Mouse (Mus musculus) brain, embryonic 18.5 days (tissue): Measurements from ENCODE around the gene Kansl1.

Experiments
- DNase-seq: peaks from one replicate; pipeline ENCODE4 v3.0.0-alpha.2; 2012; ENCODE audit warnings: low read depth, low spot score

The Kansl1 gene

DNA sequence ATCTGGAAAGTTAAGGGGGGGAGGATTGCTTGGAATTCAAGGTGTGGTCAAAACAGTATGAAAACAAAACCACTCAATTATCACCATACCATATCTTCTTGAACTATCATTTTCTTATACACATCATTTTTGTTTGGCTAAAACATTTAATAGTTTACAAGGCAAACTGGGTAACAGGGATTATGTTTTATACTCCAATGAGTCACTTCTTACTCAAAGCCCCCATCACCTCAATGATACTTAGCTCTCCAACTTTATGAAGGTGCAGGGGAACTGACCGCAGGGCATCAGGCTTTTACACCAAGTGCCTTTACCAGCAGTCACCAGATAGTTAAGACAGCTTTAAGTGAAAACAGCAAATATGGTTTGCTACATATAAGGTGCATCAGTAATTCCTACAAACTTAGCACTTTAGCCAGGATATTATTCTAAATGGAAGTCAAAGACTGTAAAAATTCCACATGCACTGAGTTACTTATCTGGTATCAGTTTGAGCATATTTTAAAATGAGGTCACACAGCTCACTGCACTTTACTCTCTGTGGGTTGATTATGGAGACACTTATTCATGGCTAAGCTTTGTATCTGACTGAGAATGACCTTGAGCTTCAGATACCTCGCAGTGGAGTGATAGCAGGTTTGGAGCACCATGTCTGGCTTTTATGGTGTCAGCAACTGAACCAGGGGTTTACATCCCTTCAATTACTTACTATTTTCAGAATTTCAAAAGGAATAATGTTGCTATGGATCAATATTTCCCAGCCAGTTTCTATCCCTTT lies 104.6 kb downstream of the Kansl1 start:
- no peak for DNase-seq

GRCm38 (mm10) chr11:104362704-104363103 lies 106.0 kb downstream of the Kansl1 start:
- DNase-seq: no peak

DNA sequence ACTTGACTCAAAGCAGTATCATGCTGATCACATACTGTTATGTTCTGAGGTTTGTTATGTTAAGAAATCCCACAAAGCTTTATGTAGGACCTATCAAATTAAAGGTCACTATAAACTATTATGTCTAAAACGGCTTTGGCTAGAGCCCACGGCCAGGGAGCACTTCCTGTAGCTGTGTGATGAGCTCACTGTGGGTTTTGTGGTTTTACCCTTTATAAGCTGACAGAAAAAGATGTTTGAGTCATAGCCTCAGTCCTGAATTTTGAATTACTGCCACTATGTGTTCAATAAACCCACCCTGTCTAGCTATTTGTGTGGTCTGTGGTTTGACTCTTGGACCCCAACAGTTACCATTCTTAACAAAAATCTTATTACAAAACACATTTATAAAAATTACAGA lies 106.9 kb downstream of the Kansl1 start:
- no peak for DNase-seq

GRCm38 (mm10) chr11:104346931-104347330 lies 121.7 kb downstream of the Kansl1 start:
- DNase-seq: no peak

DNA sequence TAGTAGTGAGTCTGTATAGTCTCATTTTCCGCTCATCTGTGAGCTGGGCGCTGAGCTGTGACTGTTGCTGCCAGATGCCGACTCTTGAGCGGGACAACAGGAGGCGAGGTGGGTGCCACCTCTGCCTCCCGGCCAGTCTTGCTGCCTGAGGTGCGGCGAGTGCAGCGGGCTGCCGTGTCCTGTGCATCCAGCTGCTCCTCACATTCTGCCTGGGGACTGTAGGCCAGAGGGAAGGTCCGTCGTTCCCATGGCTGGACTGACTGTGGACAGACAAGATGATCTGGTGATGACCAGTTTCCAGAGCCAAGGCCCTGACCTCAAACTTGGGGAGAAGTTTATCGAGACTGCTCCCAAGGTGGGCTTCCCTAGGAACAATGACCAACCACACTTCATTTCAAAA lies 133.7 kb downstream of the Kansl1 start:
- no peak for DNase-seq

DNA sequence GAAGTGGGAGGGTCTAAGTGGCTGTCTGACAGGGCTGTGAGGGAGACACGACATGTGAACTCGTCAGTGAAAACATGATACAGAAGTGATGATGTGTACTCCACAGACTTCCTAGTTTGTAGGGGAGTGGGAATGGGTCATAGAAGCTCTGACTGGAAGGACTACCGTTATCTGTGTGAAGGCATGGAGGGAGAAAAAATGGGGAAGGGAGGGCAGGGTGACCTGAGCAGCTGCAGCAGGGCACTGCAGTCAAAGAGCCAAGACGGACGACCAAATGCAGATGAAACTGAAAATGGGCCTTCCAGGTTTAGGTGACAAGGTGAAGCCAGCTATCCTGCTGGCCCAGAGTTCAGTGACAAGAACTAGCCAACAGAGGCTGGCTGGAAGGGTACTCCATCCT lies 134.5 kb downstream of the Kansl1 start:
- no peak for DNase-seq

DNA sequence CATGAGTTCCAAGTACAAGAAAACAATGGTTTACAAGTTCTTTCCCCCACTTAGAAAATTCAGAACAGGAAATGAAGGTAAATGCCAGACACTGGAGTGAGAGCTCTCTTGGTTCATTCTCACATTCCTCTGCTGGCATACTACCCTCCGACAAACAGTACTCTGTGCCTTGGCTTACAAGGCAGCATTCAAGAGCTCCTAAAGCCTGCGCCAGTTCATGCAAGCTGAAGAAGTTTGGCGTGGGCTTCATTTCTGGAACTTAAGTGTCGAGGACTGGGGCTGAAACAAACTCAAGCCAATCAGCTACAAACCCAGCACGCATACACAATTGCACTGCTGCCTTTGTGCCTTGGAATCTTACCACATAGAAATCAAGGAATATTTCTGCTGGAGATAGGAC lies 136.6 kb downstream of the Kansl1 start:
- DNase-seq: no peak

DNA sequence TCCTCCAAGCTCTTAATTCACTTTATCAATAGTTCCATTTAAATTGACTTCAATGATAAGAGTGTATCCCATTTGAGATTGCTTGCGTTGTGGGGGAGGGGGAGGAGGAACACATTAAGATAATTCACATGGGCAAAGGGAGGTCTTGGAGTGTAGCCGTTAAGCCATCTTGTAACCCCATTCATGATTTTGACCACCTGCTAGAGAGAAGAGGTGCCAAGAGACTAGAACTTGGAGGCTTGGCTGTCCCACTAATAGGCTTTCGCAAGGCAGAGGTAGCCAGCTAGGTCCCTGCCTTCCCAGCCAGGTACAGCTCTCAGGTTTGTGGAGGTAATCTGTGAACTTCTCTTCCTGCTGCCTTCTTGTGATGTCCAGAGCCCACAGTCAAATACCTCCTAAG lies 137.5 kb downstream of the Kansl1 start:
- no peak for DNase-seq

DNA sequence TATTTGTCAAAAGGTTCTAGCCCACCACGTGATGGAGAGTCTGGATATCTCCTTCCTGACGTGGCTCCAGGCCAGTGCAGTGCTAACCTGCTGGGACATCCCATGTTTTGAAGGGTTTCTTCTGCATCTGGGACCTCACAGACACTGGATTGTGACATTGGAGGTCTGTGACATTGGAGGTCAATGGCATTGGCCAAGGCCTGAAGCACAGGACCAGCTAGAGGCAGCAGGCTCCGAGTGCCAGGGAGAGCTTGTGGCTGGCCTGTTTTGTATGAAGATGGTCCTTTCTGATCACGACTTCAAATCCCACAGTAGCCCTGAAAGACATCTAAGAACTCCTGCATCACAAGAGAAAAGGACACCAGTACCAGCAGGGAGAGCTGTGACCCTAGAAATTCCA lies 138.5 kb downstream of the Kansl1 start:
- no peak for DNase-seq

DNA sequence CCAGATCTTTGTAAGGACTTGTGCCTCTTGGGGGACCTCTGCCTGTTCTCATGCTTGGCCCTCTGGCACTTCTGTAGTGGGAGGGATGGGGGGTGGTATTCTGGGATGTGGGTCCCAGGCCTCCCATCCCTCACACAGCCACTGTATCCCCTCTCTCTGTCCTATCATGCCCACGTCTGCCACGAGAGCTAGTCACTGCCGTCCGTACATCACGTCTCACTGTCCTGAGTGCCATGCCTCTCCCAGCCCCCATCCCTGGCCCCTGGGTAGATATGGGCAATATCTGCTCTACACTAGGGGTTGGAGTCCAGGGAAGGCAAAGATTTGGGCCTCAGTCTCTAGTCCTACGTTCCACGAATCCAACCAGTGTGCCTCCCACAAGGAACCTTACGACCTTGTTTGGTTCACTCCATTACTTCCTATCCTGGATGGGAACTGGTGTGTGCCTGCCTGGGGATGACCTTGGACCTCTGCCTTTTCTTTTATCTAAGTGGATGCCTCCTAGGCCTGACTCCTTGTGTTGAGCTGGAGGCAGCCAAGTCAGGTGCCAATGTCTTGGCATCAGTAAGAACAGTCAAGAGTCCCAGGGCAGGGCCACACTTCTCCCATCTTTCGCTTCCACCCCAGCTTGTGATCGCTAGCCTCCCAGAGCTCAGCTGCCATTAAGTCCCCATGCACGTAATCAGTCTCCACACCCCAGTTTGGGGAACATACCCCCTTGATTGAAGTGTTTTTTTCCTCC lies 139.3 kb downstream of the Kansl1 start:
- DNase-seq: no peak

GRCm38 (mm10) chr11:104327946-104328345 lies 140.7 kb downstream of the Kansl1 start:
- DNase-seq: no peak

GRCm38 (mm10) chr11:104327462-104327861 lies 141.2 kb downstream of the Kansl1 start:
- DNase-seq: no peak

DNA sequence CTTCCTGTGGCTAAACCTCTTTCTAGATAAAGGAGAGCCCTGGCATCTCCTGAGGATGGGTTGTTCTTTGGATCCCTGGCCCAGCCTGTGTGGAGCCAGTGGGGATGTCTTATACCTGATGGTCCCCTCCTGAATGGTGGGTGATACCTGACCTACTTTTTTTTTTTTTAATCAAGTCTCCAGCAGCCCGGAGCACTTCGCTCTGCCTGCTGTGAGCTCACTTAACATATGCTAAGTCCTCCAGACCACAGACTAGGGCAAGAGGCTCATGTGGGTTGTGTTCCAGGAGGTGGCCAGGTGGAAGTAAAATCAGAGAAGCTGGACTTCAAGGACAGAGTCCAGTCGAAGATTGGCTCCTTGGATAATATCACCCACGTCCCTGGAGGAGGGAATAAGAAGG lies 146.5 kb downstream of the Kansl1 start:
- DNase-seq: no peak

GRCm38 (mm10) chr11:104320511-104320910 lies 148.2 kb downstream of the Kansl1 start:
- DNase-seq: no peak

GRCm38 (mm10) chr11:104318940-104319781 lies 149.5 kb downstream of the Kansl1 start:
- DNase-seq: no peak

DNA sequence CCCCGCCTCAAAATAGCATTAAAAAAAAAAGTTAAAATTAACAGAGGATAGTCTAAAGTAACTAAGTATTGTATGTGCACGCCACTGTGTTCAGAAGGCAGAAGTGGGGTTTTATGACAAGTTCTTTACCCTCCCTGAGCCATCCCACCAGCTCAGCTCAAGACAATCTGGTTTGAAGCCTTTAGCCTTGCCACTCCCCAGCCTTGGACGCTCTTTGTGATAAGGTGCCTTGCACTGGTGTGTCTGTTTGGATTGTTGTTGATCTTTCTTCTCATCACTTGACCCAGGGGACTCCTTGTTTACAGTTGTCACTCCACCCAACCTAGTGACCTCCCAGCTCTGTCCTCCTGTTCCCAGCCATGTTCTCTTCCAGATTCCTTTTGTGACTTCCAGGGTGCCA lies 151.0 kb downstream of the Kansl1 start:
- no peak for DNase-seq

DNA sequence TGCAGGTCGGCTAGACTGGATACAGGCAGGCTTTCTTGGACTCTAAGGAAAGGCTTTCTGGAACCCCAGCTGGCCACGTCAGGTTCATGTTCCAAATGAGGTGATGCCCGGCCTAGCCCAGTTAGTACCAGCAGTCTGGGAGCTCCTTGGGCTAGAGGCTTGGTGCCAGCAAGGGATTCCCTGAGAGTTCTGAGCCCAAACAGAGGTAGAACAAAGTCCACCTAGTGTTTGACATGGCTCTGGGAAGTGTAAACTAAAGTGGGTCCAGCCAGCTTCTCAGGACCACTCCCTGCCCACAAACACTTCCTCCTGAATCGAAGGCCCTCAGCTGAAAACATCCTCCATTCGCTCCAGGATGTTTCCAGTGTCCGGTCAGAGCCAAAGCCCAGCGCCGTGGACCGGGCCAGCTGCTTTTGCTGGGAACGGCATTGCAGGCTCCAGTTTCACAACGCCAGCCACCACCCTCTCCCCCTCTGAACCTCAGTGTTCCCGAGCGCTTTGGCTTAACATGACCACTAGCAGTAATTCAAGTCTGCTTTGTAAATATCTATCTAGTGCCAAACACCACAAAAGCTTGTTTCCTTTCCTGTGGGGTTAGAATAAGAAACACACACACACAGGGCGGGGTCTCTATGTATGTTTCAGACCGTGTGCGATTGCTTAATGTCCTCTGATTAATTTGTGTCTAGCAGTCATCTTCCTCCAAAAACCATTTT lies 151.8 kb downstream of the Kansl1 start:
- DNase-seq: no peak

DNA sequence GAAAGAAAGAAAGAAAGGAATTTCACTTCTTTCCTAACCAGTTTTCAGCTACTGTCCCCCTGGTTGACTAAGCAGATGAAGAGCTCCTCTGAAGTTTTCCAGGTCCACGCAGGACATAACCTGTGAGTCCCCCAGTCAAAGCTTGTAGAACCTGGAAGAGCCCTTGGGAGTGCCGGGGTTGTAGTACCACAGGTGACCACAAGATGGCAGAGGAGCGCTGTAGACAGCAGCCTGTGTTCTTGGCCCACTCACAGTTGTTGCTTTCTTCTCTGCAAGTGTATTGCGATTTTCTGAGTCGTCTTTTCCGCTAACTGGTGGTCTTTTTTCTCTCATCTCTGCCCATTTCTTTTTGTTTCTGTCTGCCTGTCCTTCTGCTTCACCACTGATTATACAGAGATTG lies 153.0 kb downstream of the Kansl1 start:
- DNase-seq: peak; percentile 64

DNA sequence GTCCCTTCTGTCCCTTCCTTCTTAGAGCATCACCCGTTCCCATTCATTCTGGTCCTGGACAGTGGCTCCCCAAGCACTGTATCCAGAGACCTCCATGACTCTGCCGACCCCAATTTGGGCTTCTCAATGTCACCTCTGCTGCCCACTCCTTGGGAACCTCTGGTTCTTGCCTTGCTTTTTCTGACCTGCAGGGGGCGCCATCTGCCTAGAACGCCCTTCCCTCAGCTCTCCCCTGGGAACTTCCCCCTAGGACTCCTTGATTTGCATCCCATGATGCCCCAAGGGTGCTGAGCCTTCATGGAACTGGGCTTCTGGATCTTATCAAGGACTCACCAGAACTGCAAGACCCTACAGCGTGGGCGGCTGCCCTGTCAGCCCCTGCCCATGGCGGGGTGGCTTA lies 157.0 kb downstream of the Kansl1 start:
- no peak for DNase-seq

GRCm38 (mm10) chr11:104310226-104310887 lies 158.3 kb downstream of the Kansl1 start:
- no peak for DNase-seq
